Mouse (Mus musculus) cerebellum, adult 2 months (tissue): Measurements from ENCODE around the gene Myrip. TPM values are rescaled to one million over a fixed set of nuclear protein-coding genes. Genes with fewer than 3 reads are reported as not detected.
"Not testable (repeated sequence)": the region's sequence is repeated elsewhere in the genome, so short reads cannot be mapped to it uniquely, and the experiment has no call there.

Experiments used
- DNase-seq, 2 experiments: peaks; one replicate each; pipeline ENCODE4 v3.0.0; 2021
- H3K27ac ChIP-seq: fragments of 200-500 bp; 2 replicates; pipeline ENCODE4 v1.5.1; 2012; ENCODE audit warnings: low read length, control low read depth, inconsistent platforms; ENCODE audit not compliant: insufficient read depth
- H3K27me3 ChIP-seq: fragments of 200-500 bp; 2 replicates; pipeline ENCODE4 v1.6.1; 2012; ENCODE audit warnings: inconsistent platforms, mild to moderate bottlenecking, low read length, moderate library complexity; ENCODE audit not compliant: control insufficient read depth, insufficient read depth
- H3K4me1 ChIP-seq: fragments of 200-500 bp; 2 replicates; pipeline ENCODE4 v1.6.1; 2011; ENCODE audit warnings: low read length; ENCODE audit not compliant: control insufficient read depth, insufficient read depth
- H3K4me3 ChIP-seq: fragments of 200-500 bp; replicated peaks from 2 replicates; pipeline ENCODE3; 2011; ENCODE audit warnings: mild to moderate bottlenecking, low read depth, low read length, control low read depth; ENCODE audit not compliant: insufficient read depth
- CTCF ChIP-seq: fragments of 200-500 bp; IDR thresholded peaks from 2 replicates; pipeline ENCODE4 v1.5.1; 2011; ENCODE audit warnings: low read depth, mild to moderate bottlenecking, control low read depth, low read length, moderate library complexity, borderline replicate concordance; ENCODE audit not compliant: insufficient read depth
- POLR2A ChIP-seq: fragments of 200-500 bp; IDR thresholded peaks from 2 replicates; pipeline ENCODE4 v1.6.1; 2011; ENCODE audit warnings: low read length, control low read depth, borderline replicate concordance; ENCODE audit not compliant: insufficient read depth
- WGBS: fragments of 180-500 bp; shearing (Covaris S2); methylation state at CpG from one replicate; pipeline ENCODE4 v1.1.7; 2018; 5-methylcytosine and 5-hydroxymethylcytosine counted together
- polyA plus RNA-seq: library from polyadenylated mRNA; depleted of rRNA; stranded (reverse); fragments of >200 nt; gene quantifications from 2 replicates; pipeline ENCODE4 v1.2.3, GENCODE M21; 2012

Myrip gene
- polyA plus RNA-seq, 1 experiment = 18.2 TPM

GRCm38 (mm10) chr9:120367526-120367925 lies 66.2 kb downstream of the Myrip start:
- TF ChIP-seq CTCF (no peak), POLR2A (no peak)
- Histone ChIP-seq H3K4me1 (peaks cover 6% of the 10 kb centered on the region; the same call in 1 of the 2 replicates), H3K4me3 (no peak overlapping the region), H3K27ac (no peak overlapping the region), H3K27me3 (no peaks in the 10 kb centered on the region)
- DNase-seq = no peak
- 96% methylated on average over 1 of the region's 1 CpGs for WGBS

GRCm38 (mm10) chr9:120371633-120372032 lies 70.3 kb downstream of the Myrip start:
- H3K27me3 ChIP-seq = no peaks in the 10 kb centered on the region
- TF ChIP-seq POLR2A = no peak
- no peak for TF ChIP-seq CTCF
- H3K4me3 ChIP-seq = no peak overlapping the region
- no peaks in the 10 kb centered on the region for H3K4me1 ChIP-seq
- H3K27ac ChIP-seq = no peak overlapping the region
- DNase-seq = no peak
- 80% methylated on average over 5 of the region's 5 CpGs for WGBS

GRCm38 (mm10) chr9:120372347-120372746 lies 71.0 kb downstream of the Myrip start:
- no peak overlapping the region for H3K4me3 ChIP-seq
- no peaks in the 10 kb centered on the region for H3K27me3 ChIP-seq
- no peaks in the 10 kb centered on the region for H3K4me1 ChIP-seq
- H3K27ac ChIP-seq = no peak overlapping the region
- no peak for DNase-seq
- 60% methylated on average over 6 of the region's 6 CpGs for WGBS
- TF ChIP-seq CTCF = no peak

GRCm38 (mm10) chr9:120377726-120378125 lies 76.4 kb downstream of the Myrip start:
- WGBS = 22% methylated on average over 11 of the region's 11 CpGs
- TF ChIP-seq POLR2A = no peak
- peak; percentile 88 for TF ChIP-seq CTCF
- H3K27me3 ChIP-seq = no peaks in the 10 kb centered on the region
- H3K4me3 ChIP-seq = no peak overlapping the region
- no peaks in the 10 kb centered on the region for H3K4me1 ChIP-seq
- peak; percentile 46 to 55 for DNase-seq
- H3K27ac ChIP-seq = no peak overlapping the region

GRCm38 (mm10) chr9:120395188-120395587 lies 93.9 kb downstream of the Myrip start:
- no peak for TF ChIP-seq CTCF
- no peak for TF ChIP-seq POLR2A
- Histone ChIP-seq H3K4me1 (no peaks in the 10 kb centered on the region), H3K27me3 (no peaks in the 10 kb centered on the region), H3K4me3 (no peak overlapping the region), H3K27ac (no peak overlapping the region)
- 52% methylated on average over 9 of the region's 9 CpGs for WGBS
- no peak for DNase-seq

GRCm38 (mm10) chr9:120396579-120397185 lies 95.4 kb downstream of the Myrip start:
- no peaks in the 10 kb centered on the region for H3K27me3 ChIP-seq
- H3K4me3 ChIP-seq = no peak overlapping the region
- WGBS = 79% methylated on average over 7 of the region's 7 CpGs
- H3K27ac ChIP-seq = no peak overlapping the region
- TF ChIP-seq POLR2A = no peak
- TF ChIP-seq CTCF = no peak
- H3K4me1 ChIP-seq = no peaks in the 10 kb centered on the region
- DNase-seq = peak in 1 of 2 experiments; percentile 47

GRCm38 (mm10) chr9:120398289-120398688 lies 97.0 kb downstream of the Myrip start:
- no peak overlapping the region for H3K27ac ChIP-seq
- 87% methylated on average over 8 of the region's 8 CpGs for WGBS
- DNase-seq = no peak
- H3K4me3 ChIP-seq = no peak overlapping the region
- no peaks in the 10 kb centered on the region for H3K27me3 ChIP-seq
- no peaks in the 10 kb centered on the region for H3K4me1 ChIP-seq
- TF ChIP-seq CTCF (no peak), POLR2A (no peak)

- H3K27ac ChIP-seq, H3K4me3 ChIP-seq, DNase-seq, H3K4me1 ChIP-seq, H3K27me3 ChIP-seq: not testable (repeated sequence)
- 90% methylated on average over 2 of the region's 2 CpGs for WGBS
- peak; percentile 27; the same call in 1 of the 2 replicates for TF ChIP-seq CTCF
Measured at GRCm38 (mm10) chr9:120399537-120399936, 98.2 kb downstream of the Myrip start.

GRCm38 (mm10) chr9:120402368-120402767 lies 101.1 kb downstream of the Myrip start:
- H3K4me1 ChIP-seq = no peaks in the 10 kb centered on the region
- 0 out of 2 replicates have a peak overlapping the region, but pooled peaks have one; percentile 21 for H3K27ac ChIP-seq
- TF ChIP-seq CTCF (no peak), POLR2A (no peak)
- H3K27me3 ChIP-seq = no peaks in the 10 kb centered on the region
- WGBS = 82% methylated on average over 3 of the region's 3 CpGs
- no peak overlapping the region for H3K4me3 ChIP-seq
- no peak for DNase-seq
